Mouse (Mus musculus) heart, postnatal 10 days (tissue): ENCODE measurements around the gene Slc6a20a. TPM values are rescaled to one million over a fixed set of nuclear protein-coding genes. Genes with fewer than 3 reads are reported as not detected.
A peak's percentile ranks its signal among the peaks of the same experiment; 100 is the strongest.

Source experiments
- DNase-seq, 2 experiments: peaks; one replicate each; pipeline ENCODE4 v3.0.0; 2021
- intact Hi-C: fragments of 180-260 bp; cut with DNase I; formaldehyde crosslinking; loops from one replicate; pipeline ENCODE4 v1.15.1; 2025
- total RNA-seq, 2 experiments: library from RNA; stranded (reverse); gene quantifications; 2 replicates each; pipeline ENCODE4 v1.2.3; 2021

The Slc6a20a gene
- total RNA-seq, 2 experiments from 2014 or later: not detected

GRCm38 (mm10) chr9:123638668-123639089 is 40.0 kb downstream of the Slc6a20a start:
- DNase-seq: peak; percentile 45

GRCm38 (mm10) chr9:123638231-123638630 is 40.5 kb downstream of the Slc6a20a start:
- intact Hi-C loops: loop anchor here (2.0 to 5.0 kb wide), 2 partner anchors 69 to 159 kb away; no protein-coding TSS in a partner anchor
- DNase-seq: no peak

More at GRCm38 (mm10) chr9:123638668-123639089, 40.0 kb downstream of the Slc6a20a start:
- intact Hi-C loops: loop anchor here (2.0 to 5.0 kb wide), 2 partner anchors 69 to 158 kb away; no protein-coding TSS in a partner anchor

DNA sequence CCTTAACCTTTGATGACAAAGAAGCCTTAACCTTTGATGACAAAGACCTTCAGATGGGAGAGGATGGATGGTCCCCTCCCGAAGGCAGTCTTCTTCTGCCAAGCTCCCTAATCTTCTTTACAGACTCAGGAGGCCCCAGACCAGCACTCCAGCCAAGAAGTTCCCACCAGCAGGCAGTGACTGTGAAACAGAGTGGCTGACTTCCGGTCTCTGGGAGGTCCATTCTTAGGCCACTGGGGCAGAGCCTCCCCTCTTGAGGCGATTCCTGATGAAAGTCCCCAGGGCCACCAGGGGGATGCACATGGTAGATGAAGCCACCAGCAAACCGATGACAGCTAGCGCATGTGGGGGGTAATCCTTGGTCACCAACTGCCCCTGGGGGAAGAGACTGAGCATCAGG is 41.9 kb downstream of the Slc6a20a start:
- DNase-seq: no peak
- intact Hi-C loops: loop anchor here (5.0 kb wide), 1 partner anchor 71 kb away; no protein-coding TSS in a partner anchor

DNA sequence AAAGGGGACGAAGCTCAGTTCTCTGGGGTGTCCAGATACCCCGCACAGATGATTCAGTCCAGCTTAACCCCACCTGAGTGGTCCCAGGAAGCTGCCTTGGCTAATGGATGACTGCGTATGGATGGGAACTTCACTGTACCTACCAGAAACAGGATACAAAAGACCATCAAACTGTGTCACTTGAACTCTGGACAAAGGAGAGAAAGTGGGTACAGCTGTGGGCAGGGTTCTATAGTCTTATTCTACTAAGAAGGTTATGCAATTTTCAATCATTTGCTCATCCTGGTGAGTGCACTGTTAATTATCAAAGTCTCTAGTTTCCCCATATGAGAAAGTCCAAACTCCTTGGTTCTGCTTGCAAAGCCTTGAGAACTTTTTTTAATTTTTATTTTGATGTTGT is 45.7 kb downstream of the Slc6a20a start:
- DNase-seq: no peak
- intact Hi-C loops: no loop called here

GRCm38 (mm10) chr9:123632281-123632680 is 46.4 kb downstream of the Slc6a20a start, which contains the start of gene Slc6a20b:
Gene Slc6a20b (minus strand): TSS chr9:123632565.
- DNase-seq: no peak
- intact Hi-C loops: no loop called here

DNA sequence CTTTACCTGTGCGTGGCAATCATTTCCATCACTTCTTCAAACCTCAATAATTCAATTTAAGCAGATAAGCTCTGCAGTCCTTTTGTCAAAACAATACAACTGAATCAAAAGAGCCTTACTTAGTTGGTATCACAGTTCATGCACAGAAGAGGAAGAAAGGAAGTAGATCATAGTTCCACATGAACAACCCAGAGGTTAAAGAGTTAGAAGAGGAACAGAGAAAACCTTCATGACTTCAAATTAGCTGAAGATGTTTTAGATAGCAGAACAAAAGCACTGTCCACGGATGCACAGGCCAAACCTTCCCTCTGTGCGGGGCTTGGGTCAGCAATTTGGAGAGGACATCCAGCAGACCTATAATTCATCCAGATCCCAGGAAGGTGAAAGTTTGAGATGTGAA is 47.0 kb downstream of the Slc6a20a start:
- intact Hi-C loops: no loop called here

DNA sequence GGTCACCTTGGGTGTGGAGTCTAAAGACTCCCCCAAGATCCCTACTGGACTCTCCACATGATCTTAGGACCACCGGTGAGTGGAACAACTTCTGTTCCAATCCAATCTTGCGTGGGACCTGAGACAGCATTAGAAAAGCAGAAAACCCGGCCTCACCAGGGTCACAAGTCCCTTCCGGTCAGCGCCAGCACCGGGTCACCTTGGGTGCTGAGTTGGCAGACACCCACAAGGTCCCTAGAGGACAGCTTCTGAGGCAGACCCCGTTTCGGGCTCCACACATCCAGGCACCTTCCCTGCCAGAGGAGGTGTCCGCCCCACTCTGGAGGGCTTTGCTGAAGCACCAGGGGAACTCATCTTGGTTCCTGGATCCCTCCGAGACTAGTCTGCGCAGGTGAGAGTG is 52.9 kb downstream of the Slc6a20a start:
- no peak for DNase-seq
- intact Hi-C loops: no loop called here

More for the DNA sequence above, 47.0 kb downstream of the Slc6a20a start:
- no peak for DNase-seq

GRCm38 (mm10) chr9:123624741-123625140 is 53.9 kb downstream of the Slc6a20a start:
- DNase-seq: no peak
- intact Hi-C loops: no loop called here

DNA sequence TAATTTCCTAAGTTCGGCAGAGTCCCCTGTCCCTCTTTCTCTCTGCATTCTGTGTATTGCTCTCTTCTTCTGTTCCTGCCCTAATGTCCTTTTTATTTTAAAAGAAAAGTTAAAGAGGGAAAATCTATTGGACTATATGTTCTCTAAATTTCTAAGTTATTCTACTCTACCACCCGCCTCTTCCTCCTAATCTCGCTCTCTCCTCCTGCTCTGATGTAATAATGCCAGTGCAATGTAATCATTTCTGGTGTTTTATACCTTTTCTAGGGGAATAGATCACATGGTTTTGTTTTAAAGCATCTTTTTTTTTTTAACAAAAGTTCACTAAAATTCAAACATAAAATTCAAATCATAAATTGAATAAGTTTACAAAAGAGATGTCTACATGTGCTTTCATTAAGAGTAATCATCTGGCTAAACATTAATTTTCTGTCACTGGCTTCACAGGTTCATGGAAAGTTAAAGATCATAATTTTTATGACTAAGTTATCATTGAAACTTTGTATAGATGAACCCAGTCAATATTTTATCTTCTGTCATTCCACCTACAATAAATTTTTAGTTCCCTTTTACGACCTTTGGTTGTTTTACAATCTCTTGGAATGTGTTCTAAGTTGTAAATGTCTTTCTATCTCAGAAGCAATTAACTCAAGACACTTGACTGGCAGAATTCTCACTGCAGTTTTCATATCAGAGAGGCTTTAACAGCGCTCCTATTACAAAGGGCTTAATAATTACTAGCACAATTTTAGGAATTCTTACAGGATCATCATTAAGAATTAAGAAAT is 58.2 kb downstream of the Slc6a20a start:
- DNase-seq: no peak
- intact Hi-C loops: no loop called here

GRCm38 (mm10) chr9:123601529-123601928 is 77.2 kb downstream of the Slc6a20a start:
- no peak for DNase-seq
- intact Hi-C loops: no loop called here

GRCm38 (mm10) chr9:123597376-123597775 is 81.3 kb downstream of the Slc6a20a start:
- DNase-seq: no peak
- intact Hi-C loops: no loop called here

DNA sequence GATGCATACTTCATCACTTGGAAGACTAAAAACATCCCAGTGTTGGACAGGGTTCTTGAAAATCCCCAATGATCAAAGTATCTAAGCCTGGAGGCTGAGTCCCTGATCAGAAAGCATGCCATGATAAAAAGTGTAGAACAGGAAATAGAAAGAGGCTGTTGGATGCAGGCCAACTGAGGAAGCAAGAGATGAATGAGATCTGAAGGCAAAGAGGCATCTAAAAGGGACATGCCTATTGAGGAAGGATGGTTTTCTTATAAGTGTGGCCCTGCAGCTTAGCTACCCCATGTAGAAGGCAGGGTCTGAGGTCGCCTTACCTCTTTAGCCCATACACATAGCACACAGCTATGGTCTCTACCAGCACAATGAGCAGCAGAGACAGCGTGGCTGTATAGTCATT is 81.8 kb downstream of the Slc6a20a start:
- intact Hi-C loops: no loop called here
- no peak for DNase-seq

DNA sequence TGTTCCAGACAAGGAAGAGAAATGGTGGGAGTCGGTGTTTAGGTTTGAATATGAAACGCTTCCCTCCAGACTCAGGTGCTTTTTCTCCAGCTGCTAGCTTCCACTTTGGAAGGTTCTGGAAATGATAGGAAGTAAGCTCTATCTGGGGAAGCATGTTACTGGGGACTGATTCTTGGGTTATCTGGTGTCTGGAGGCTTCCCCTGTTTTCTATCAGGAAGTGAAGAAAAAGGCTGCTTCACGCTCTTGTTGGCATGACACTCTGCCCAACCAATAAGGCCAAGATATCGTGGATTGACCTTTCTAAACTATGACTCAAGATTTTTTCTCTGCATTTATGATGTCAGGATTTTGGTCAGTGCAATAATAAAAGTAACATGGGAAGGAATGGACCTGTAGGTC is 83.5 kb downstream of the Slc6a20a start:
- no peak for DNase-seq
- intact Hi-C loops: no loop called here

DNA sequence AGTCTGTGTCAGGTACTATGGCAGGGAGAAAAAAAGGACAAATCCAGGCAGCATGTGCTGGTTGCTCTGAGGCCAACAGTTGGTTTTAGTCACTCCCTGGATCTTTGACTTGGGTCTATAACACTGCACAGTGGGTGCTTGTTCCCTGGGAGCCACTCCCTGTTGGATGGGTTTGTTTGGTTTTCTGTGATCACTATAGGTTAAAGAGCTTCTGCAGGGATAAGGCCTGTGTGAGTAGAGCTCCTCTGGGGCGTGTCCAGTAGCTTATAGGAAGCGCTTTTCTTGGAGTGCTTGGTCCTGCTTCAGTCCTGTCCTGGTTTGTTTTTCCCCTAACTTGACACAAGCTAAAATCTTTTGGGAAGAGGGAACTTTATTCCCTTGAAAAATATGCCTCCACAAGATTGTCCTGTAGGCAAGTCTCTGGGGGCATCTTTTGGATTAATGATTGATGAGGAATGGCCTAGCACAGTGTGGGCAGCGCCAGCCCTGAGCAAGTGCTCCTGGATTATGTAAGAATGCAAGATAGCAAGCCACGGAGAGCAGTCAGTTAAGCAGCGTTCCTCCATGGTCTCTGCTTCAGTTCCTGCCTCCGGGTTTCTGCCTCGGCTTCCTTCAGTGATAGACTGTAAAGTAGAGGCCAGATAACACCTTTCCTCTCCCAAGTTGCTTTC is 89.3 kb downstream of the Slc6a20a start:
- intact Hi-C loops: no loop called here
- DNase-seq: no peak

Other genes starting within 250 kb of the Slc6a20a start
- gene Limd1, start 200.2 kb downstream of the Slc6a20a start, total RNA-seq: 10 to 100 TPM; 49.6 to 53.5 TPM
- 10 to 100 TPM; 43.5 to 45.3 TPM for gene Sacm1l, start 149.1 kb downstream of the Slc6a20a start, total RNA-seq
- gene Slc6a20b, start 46.3 kb downstream of the Slc6a20a start, total RNA-seq: not detected
- under 1 TPM; 0.42 to 0.62 TPM for gene Ccr9, start 446 bp downstream of the Slc6a20a start, total RNA-seq
- gene Lztfl1, start 38.8 kb upstream of the Slc6a20a start, total RNA-seq: 10 to 100 TPM; 38.3 to 42.2 TPM
- not detected for gene Cxcr6, start 127.6 kb upstream of the Slc6a20a start, total RNA-seq
- 100 to 1,000 TPM; 206 to 217 TPM for gene Fyco1, start 173.0 kb upstream of the Slc6a20a start, total RNA-seq
- not detected for gene Xcr1, start 183.1 kb upstream of the Slc6a20a start, total RNA-seq